Mouse (Mus musculus): Measurements from ENCODE around the gene Ehbp1.

Gene Ehbp1

DNA sequence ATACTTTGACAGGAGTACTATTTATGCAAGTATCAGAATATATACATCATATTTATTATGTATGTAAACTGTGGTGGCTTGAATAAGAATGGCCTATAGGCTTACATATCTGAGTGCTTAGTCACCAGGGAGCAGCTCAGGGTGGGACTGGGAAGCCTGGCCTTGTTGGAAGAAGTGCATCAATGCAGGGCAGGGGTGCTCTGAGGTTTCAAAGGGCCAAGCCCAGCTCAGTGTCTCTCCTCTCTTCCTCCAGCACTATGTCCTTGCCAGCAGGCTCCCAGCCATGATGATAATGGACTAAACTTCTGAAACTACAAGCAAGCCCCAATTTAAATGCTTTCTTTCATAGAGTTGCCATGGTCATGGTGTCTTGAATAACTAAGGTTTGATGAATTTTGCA is 95.0 kb downstream of the Ehbp1 start:
- TF ChIP-seq GATA4 (IDR thresholded peaks at IDR 0.05; ENCODE audit: insufficient replicate concordance, low read length): no peak; the same call in 1 of the 2 replicates

DNA sequence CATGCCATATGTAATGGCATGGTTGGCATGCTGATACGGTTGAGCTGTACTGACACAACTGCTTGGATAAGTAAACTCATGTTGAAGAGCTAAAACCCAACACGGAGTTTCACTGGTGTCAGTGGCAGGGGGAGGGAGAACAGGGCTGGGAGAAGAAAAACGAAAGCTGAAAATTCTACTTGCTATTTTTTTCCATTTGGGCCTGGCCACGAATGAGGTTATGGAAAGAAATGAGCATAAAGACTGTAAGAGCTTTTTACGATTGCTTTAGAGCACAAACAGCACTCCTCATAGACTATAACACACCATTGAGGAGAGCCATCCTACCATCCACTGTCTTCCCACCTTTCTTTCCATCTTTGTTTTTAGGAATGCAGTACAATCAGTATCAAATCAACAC is 106.5 kb downstream of the Ehbp1 start:
- no peak for TF ChIP-seq GATA4 (IDR thresholded peaks at IDR 0.05; ENCODE audit: insufficient replicate concordance, low read length)

DNA sequence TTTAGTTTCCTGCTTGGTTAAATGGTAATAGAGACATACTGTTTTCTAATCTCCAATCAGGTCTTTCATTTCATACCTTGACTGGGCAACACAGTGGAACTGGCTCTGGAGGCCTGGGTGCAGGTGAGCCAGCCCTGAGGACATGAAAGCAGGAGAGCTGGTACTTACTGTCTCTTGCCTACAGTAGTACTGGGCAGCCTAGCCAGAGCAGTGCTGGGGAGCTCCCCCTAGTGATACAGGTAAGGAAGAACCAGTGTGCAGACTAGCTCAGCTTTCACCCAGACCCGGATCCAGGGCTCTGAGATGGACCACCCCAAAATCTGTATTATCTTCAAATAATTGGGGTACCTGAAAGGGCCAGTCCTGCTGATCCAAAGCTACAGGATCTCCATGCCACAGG is 107.4 kb downstream of the Ehbp1 start:
- no peak for TF ChIP-seq GATA4 (IDR thresholded peaks at IDR 0.05; ENCODE audit: insufficient replicate concordance, low read length)

DNA sequence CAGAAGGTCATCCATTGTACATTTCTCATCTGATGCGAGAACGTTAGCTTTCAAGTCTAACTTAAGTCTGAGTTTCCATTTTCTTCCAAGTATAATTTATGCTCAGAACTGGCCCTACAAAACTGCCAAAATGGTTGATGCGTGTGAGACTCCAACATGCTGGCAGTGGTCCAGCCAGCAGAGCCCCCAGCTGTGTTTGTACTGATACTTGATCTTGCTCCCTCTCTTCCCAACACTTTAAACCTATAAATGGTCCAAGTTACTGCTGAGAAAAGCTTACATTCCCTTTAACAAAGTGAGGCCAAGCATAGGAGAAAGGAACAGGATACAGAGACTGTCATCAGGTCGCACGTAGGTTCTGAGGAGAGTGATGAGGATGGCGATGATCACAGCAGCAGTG is 111.2 kb downstream of the Ehbp1 start:
- no peak for TF ChIP-seq GATA4 (IDR thresholded peaks at IDR 0.05; ENCODE audit: insufficient replicate concordance, low read length)

DNA sequence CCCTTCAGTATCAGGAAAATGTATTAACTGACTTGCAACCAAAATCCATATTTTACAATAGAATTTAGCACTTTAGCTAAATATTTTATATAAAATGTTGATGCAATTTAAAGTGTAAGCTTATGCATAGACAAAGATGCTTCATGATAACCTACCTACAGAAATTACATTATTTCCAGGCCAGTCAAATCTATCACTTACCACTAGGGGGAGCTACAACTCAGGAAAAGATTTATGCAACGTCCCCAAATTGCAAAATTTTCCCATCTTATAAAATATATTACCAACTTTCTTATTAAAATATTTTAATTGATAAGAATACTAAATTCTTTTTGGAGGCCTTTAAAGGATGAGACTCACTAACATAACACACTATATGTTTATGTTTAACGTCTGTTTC is 116.5 kb downstream of the Ehbp1 start:
- TF ChIP-seq GATA4 (IDR thresholded peaks at IDR 0.05; ENCODE audit: insufficient replicate concordance, low read length): no peak

DNA sequence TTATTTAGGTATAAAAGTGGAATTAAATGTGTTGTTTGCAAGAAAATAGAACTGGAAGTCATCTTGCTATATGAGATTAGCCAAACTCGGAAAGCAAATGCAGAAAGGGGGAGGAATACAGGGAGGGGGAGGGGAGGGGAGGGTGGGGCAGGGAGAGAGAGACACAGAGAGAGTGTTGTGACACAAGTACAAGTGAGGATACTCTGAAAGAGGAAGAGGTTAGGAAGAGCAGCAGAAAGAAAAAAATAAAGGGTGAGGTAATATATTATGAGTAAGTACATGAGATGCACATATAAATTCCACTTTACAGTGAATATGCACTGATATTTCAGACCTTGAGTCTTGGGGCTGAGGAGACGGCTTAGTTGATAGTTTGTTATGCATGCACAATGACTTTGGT is 123.9 kb downstream of the Ehbp1 start:
- no peak for TF ChIP-seq GATA4 (IDR thresholded peaks at IDR 0.05; ENCODE audit: insufficient replicate concordance, low read length)

DNA sequence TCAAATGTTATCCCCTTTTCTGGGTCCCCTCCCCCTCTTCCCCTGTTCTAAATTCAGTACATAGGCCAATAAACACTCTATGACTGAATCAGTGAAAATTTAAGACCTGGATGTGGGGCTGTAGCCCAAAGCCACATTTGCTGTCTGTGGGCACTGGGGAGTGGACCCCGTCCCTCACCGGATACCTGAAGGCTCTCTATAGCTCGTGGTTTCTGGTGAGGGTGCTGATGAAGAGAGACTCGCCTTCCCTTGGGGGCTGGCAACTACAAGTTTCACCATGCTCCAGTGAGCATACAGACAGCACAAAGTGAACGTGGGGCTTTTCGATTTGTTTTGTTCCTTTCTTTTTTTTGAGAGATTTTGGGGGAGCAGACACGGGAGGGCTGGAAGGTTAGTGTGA is 125.2 kb downstream of the Ehbp1 start:
- no peak for TF ChIP-seq GATA4 (IDR thresholded peaks at IDR 0.05; ENCODE audit: insufficient replicate concordance, low read length)

DNA sequence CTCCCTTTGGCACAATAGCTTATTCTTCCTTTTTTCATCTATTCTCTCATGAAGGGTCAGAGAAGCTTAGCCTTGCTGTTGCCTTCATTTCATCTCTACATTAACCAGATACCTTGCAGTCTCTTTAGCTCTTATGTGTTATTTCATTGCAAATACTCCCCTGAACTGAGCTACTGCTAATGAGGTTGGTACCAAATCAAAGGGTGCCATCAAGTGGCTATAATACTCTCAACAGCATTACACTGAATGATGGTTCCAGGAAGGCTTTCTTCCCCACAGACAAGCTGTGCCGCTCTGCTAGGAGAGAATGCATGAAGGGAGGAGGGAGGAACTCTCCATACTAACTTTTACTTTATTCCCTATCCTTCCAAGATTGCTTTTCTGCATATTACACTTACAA is 135.5 kb downstream of the Ehbp1 start:
- TF ChIP-seq GATA4 (IDR thresholded peaks at IDR 0.05; ENCODE audit: insufficient replicate concordance, low read length): no peak

DNA sequence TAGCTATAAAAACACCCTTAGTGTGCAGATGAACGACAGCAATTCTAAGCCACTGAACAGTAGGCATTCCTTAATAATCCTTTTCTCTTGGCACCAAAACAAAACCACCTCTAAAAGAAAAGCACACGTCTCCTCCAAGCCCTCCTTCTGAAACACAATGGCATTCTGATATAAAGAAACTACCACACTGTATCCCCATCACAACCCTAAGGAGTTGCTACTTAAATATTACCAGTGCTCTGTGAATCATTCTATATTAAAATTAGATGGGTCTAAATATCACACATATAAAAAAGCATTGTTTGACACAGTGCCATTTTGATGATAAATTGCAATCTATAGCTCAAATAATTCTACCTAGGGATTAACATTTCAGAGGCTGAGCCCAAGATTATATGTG is 135.9 kb downstream of the Ehbp1 start:
- TF ChIP-seq GATA4 (IDR thresholded peaks at IDR 0.05; ENCODE audit: insufficient replicate concordance, low read length): no peak

DNA sequence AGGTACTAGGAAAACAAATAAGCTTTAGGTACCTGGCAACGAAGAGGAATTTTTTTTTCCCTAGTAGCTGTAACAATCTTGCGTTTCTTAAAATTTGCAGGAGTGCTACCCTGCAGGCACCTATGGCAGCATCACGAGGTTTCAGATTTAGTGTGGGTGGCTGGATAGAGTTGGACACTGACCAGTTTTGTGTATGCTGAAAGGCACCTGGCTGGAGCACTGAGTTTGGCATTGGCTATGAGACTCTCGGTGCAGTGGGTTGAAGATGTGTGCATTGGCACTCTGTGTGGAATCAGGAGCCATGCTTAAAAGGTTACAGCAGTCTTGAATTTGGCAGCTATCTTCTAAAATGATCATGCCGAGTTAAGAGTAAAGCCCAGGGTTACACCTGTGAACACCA is 138.7 kb downstream of the Ehbp1 start:
- no peak for TF ChIP-seq GATA4 (IDR thresholded peaks at IDR 0.05; ENCODE audit: insufficient replicate concordance, low read length)

DNA sequence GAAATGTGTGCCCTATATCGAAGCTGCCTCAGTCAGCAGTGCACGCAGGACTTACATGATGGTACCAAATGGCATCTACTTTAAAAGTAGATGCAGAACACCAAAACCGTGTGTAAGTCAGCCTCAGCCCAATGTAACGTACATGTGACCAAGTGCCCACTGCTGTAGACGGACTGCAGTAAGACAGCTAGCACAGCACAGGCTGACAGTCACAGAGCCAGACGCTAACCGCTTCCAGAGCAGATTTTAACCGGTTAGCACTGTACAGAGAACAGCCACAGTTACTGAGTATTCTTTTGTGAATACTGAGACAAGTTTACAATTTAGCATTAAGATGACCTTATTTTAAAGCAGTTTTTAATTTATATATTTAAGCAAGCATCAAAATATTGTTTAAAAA is 141.0 kb downstream of the Ehbp1 start:
- no peak for TF ChIP-seq GATA4 (IDR thresholded peaks at IDR 0.05; ENCODE audit: insufficient replicate concordance, low read length)

DNA sequence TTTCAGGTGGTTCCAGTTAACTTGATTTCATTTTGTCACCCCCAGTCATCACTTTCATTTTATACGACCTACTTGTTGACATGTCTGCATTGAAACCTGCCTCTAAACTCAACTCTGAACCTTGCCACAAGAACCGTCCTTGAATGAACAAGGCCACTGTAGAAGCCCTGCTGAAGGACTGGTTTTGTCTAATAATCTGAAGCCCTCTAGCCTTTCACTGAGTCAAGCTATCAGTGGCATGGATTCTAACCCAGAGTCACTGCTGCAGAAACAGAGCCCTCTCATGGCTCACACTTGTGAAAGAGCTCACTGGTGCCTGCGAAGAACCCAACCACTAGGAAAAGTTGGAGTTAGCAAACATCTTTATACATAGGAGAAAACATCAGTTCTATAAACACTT is 142.2 kb downstream of the Ehbp1 start:
- TF ChIP-seq GATA4 (IDR thresholded peaks at IDR 0.05; ENCODE audit: insufficient replicate concordance, low read length): no peak

DNA sequence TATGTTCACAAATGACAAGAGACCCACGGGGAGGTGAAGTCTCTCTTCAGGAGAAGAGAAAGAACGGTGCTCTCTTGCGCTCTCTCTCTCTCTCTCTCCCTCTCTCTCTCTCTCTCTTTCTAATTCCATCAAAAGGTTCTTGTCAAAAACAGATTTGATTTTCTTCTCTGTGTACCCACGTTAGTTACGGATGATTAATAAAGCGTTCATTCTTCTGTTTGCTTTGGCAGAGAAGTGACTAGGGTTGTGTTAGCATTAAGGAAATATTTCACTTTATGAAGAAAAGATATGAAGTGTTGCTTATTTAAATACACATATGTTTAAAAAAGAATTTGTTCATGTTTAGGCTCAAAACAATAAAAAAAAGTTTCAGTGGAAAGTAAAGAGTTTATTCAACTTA is 143.7 kb downstream of the Ehbp1 start:
- no peak for TF ChIP-seq GATA4 (IDR thresholded peaks at IDR 0.05; ENCODE audit: insufficient replicate concordance, low read length)

DNA sequence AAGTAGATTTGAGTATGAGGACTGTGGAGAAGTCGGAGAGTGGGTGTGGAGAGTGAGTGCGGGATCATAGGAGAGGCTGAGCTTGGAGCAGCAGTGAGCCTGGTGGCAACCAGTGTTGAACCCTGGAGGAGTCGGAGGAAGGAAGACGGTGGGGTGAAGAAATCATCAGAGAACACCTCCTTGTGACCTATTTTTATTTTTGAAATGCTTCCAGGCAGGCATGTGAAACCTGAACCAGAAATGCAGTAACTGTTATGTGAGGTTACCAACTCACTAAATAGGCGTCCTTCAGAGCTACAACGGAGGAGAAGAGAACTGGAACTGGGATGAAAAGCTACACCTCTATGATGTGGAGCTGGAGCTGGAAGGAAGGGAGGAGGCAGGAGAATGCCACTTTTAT is 144.2 kb downstream of the Ehbp1 start:
- no peak for TF ChIP-seq GATA4 (IDR thresholded peaks at IDR 0.05; ENCODE audit: insufficient replicate concordance, low read length)

DNA sequence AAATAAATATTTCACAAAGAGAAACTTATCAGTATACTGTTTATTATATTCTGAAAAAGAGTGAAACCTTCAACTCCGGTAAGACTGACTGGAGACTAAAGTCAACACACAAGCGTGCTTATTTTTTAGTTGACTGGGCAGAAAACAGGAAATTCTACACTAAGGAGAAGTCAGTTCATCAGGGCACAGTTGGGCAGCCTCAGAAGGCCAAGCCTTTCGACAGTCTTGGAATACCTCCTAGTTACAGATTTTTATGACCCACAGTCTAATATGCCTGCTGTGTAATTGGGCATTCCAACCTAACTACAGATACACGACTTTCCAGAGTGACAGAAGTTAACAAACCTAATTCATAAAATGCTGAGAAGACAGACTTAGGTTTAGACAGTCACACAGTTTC is 145.3 kb downstream of the Ehbp1 start:
- TF ChIP-seq GATA4 (IDR thresholded peaks at IDR 0.05; ENCODE audit: insufficient replicate concordance, low read length): no peak

DNA sequence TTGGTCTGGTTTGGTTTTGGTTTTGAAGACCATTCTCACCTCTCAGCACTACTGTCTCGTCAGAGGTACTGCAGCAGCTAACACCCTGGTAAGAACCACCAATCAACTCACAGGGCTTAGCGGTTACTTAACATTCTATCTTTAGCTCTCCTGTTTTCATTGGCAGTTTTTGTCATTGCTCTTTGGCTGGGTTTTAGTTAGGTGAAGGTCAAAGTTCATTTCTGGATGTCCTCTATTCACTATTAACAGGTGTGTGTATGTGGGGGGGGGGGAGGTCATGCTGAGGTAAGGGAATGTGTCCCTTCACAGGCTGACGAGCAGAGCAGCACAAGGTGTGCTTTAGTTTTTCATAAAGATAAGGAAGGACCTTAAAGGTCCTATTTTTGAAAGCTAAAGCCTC is 147.5 kb downstream of the Ehbp1 start:
- peak; percentile 55; the same call in 1 of the 2 replicates for TF ChIP-seq GATA4 (IDR thresholded peaks at IDR 0.05; ENCODE audit: insufficient replicate concordance, low read length)

DNA sequence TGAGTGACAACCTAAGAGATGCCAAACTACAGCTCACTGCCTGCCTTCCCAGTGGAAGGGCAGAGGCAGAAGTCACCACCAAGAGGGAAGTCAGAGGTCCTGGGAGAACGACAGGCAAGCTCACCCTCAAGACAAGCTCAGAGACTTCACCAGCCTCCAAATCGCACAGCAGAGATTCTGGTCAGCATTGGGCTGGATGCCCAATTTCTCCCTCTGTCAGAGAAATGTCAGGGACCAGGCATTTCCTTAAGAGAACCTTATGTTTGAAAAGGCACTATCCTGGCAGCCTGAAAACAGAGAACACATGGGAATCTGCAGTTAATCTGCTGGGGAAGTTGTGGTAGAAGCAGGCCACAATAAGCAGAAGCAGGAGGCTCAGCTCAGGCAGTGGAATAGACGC is 151.5 kb downstream of the Ehbp1 start:
- TF ChIP-seq GATA4 (IDR thresholded peaks at IDR 0.05; ENCODE audit: insufficient replicate concordance, low read length): no peak

DNA sequence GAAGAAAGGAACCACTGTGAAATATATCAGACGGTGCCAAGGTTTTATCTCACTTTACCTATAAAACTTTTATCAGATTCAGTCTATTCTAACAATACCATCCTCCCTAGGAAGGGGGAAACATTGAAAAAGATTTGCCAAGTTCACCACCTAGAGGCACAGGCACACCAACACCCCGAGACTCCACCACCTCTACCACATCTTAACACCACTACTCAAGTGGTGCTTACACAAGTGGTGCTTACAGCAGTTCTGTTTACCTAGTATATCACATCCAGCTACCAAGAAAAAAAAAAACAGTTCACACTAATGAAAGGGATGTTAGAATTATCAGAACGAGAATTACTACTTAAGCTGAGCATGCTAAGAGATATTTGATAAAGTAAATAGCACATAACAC is 152.1 kb downstream of the Ehbp1 start:
- no peak for TF ChIP-seq GATA4 (IDR thresholded peaks at IDR 0.05; ENCODE audit: insufficient replicate concordance, low read length)
